Mouse (Mus musculus): ENCODE data around the gene Cdcp2. TPM values are rescaled to one million over a fixed set of nuclear protein-coding genes. Genes with fewer than 3 reads are reported as not detected.

Gene Cdcp2
- polyA plus RNA-seq, 1 experiment: not detected

DNA sequence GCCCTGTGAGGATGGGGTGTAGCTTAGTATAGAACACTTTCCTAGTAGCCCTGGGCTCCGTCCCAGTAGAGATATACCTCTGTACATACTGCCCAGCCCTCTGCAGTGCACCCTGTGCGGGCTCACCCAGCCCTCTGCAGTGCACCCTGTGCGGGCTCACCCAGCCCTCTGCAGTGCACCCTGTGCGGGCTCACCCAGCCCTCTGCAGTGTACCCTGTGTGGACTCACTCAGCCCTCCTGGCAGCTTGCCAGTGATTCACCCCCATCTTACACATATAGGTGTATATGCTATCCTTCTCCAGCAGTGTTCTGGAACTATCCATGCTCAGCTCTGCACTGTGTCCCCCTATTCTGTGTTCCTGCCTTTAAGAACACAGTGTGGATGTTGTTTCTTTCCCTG is 17.8 kb upstream of the Cdcp2 start:
- H3K4me1 ChIP-seq (ENCODE audit: control insufficient read depth, insufficient read depth, low read length): no peaks in the 10 kb centered on the region
- 87% methylated on average over 4 of the region's 4 CpGs for WGBS

DNA sequence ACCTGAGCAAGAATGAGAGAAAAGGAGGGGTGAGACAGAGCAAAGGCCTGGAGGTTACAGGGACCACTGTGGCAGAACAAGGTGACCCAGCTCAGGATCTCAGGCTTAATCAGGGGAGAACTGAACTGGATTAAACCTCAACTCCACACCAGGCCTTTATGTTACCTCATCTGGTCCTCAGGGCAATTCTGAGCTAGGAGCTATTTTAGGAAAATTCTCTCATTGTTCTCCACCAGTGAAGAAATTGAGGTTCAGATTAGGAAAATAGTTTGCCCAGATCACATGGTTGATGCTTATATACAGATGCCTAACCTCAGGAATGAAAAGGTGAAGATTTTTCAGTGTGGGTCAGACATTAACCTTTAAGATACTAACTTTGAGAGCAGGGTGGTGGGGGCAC is 17.0 kb upstream of the Cdcp2 start:
- no peaks in the 10 kb centered on the region for H3K4me1 ChIP-seq (ENCODE audit: control insufficient read depth, insufficient read depth, low read length)
- TF ChIP-seq CTCF (IDR thresholded peaks at IDR 0.05; ENCODE audit: borderline replicate concordance, insufficient read depth, low read depth, low read length): no peak
- no peak for TF ChIP-seq POLR2A (IDR thresholded peaks at IDR 0.05; ENCODE audit: borderline replicate concordance, insufficient read depth, low read length)
- no peaks in the 10 kb centered on the region for H3K27me3 ChIP-seq (ENCODE audit: control insufficient read depth, insufficient read depth, low read length)
- no peak overlapping the region for H3K4me3 ChIP-seq (replicated peaks; ENCODE audit: insufficient read depth, low read depth, low read length)
- DNase-seq: no peak
- no peak overlapping the region for H3K27ac ChIP-seq (ENCODE audit: insufficient read depth, low read length)

More for the DNA sequence above, 17.8 kb upstream of the Cdcp2 start:
- Histone ChIP-seq H3K4me3 (replicated peaks; ENCODE audit: insufficient read depth, low read depth, low read length) (no peak overlapping the region), H3K27ac (ENCODE audit: insufficient read depth, low read length) (no peak overlapping the region), H3K27me3 (ENCODE audit: control insufficient read depth, insufficient read depth, low read length) (no peaks in the 10 kb centered on the region)
- DNase-seq: no peak
- TF ChIP-seq POLR2A (IDR thresholded peaks at IDR 0.05; ENCODE audit: borderline replicate concordance, insufficient read depth, low read length) (no peak), CTCF (IDR thresholded peaks at IDR 0.05; ENCODE audit: borderline replicate concordance, insufficient read depth, low read depth, low read length) (no peak)

DNA sequence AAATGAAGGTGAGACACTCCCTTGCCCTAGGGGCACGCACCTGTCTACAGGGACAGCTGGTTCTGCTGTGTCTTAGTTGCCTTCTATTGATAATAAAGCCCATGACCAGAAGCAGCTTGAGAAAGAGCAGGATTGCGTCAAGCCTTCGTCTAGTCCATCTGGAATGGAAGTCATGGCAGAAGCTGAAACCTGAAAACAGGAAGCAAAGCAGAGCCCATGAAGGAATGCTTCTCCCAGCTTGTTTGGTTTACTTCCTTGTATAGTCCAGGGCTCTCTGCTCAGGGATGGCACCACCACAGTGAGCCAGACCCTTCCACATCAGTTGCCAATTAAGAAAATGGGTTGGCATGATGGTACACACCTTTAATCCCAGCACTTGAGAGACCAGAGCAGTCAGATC is 14.5 kb upstream of the Cdcp2 start:
- 88% methylated on average over 3 of the region's 3 CpGs for WGBS
- TF ChIP-seq POLR2A (IDR thresholded peaks at IDR 0.05; ENCODE audit: borderline replicate concordance, insufficient read depth, low read length) (no peak), CTCF (IDR thresholded peaks at IDR 0.05; ENCODE audit: borderline replicate concordance, insufficient read depth, low read depth, low read length) (no peak)
- H3K4me3 ChIP-seq (replicated peaks; ENCODE audit: insufficient read depth, low read depth, low read length): no peak overlapping the region

DNA sequence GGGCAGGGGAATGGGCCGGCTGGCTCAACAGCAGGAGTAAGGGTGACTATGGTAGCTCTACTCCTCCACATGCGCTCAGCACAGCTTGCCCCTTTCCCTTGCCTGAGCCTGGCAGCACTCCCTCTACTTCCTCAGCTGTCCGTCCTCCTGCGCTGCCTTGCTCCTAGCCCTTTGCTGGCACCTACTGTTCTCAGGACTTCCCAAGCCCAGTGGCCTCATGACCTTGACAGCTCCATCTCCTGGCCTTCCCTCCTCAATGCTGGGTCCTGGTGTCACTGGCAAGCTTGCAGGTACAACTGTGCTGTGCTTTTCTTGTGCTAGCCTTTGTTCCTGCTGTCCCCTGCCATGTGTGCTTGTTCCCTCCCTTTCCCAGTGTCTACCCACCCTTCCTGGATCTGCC is 13.6 kb upstream of the Cdcp2 start:
- TF ChIP-seq CTCF (IDR thresholded peaks at IDR 0.05; ENCODE audit: borderline replicate concordance, insufficient read depth, low read depth, low read length) (no peak), POLR2A (IDR thresholded peaks at IDR 0.05; ENCODE audit: borderline replicate concordance, insufficient read depth, low read length) (no peak)
- WGBS: 63% methylated on average over 4 of the region's 4 CpGs
- Histone ChIP-seq H3K4me3 (replicated peaks; ENCODE audit: insufficient read depth, low read depth, low read length) (no peak overlapping the region), H3K27me3 (ENCODE audit: control insufficient read depth, insufficient read depth, low read length) (no peaks in the 10 kb centered on the region), H3K4me1 (ENCODE audit: control insufficient read depth, insufficient read depth, low read length) (no peaks in the 10 kb centered on the region), H3K27ac (ENCODE audit: insufficient read depth, low read length) (no peak overlapping the region)
- no peak for DNase-seq

More for the DNA sequence above, 14.5 kb upstream of the Cdcp2 start:
- Histone ChIP-seq H3K27ac (ENCODE audit: insufficient read depth, low read length) (no peak overlapping the region), H3K4me1 (ENCODE audit: control insufficient read depth, insufficient read depth, low read length) (no peaks in the 10 kb centered on the region), H3K27me3 (ENCODE audit: control insufficient read depth, insufficient read depth, low read length) (no peaks in the 10 kb centered on the region)
- DNase-seq: no peak

DNA sequence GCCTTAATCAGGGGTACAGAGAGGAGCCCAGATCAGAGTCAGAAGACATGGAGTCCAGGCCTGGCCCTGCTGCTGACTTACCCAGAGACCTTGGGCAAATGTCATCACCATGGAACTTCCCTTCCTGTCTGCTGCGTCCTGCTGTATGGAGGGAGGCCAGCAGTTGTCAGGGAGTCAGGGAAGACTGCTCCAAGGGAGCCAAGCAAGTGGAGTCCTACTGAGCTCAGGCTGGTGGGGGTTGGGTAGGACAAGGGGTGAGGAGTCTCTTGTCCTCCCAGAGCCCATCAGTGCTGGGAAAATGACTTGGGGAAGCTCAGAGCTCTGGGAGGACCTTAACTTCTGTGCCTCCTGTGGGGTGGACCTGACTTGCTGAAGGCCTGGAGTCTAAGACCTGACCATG is 12.3 kb upstream of the Cdcp2 start:
- Histone ChIP-seq H3K27me3 (ENCODE audit: control insufficient read depth, insufficient read depth, low read length) (no peaks in the 10 kb centered on the region), H3K4me3 (replicated peaks; ENCODE audit: insufficient read depth, low read depth, low read length) (no peak overlapping the region), H3K4me1 (ENCODE audit: control insufficient read depth, insufficient read depth, low read length) (no peaks in the 10 kb centered on the region), H3K27ac (ENCODE audit: insufficient read depth, low read length) (no peak overlapping the region)
- TF ChIP-seq POLR2A (IDR thresholded peaks at IDR 0.05; ENCODE audit: borderline replicate concordance, insufficient read depth, low read length) (no peak), CTCF (IDR thresholded peaks at IDR 0.05; ENCODE audit: borderline replicate concordance, insufficient read depth, low read depth, low read length) (no peak)
- WGBS: 25% methylated on average over 1 of the region's 1 CpGs
- peak in 1 of 2 experiments; percentile 19 for DNase-seq

DNA sequence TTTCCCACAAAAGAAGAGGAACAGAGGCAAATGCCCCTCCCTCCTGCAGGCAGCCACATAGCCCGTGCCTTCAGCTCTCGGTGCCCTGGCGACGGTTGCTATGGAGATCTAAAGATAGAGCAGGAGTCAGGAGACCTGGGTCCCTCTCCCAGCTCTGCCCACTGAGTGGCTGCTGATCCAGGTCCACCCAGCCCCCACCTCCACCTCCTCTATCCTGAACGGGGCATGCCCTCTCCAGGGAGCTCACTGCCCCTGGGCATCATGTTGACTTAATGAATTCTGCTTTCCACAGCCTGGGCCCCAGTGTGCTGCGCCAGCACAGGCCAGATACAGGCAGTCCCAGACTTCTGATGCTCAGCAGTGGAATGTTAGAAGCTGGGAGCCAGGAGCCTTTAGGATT is 11.8 kb upstream of the Cdcp2 start:
- H3K27ac ChIP-seq (ENCODE audit: insufficient read depth, low read length): no peak overlapping the region
- H3K27me3 ChIP-seq (ENCODE audit: control insufficient read depth, insufficient read depth, low read length): no peaks in the 10 kb centered on the region
- H3K4me1 ChIP-seq (ENCODE audit: control insufficient read depth, insufficient read depth, low read length): no peaks in the 10 kb centered on the region
- peak in 1 of 2 experiments; percentile 30 for DNase-seq
- no peak overlapping the region for H3K4me3 ChIP-seq (replicated peaks; ENCODE audit: insufficient read depth, low read depth, low read length)
- TF ChIP-seq POLR2A (IDR thresholded peaks at IDR 0.05; ENCODE audit: borderline replicate concordance, insufficient read depth, low read length): no peak
- no peak for TF ChIP-seq CTCF (IDR thresholded peaks at IDR 0.05; ENCODE audit: borderline replicate concordance, insufficient read depth, low read depth, low read length)
- 32% methylated on average over 6 of the region's 6 CpGs for WGBS

DNA sequence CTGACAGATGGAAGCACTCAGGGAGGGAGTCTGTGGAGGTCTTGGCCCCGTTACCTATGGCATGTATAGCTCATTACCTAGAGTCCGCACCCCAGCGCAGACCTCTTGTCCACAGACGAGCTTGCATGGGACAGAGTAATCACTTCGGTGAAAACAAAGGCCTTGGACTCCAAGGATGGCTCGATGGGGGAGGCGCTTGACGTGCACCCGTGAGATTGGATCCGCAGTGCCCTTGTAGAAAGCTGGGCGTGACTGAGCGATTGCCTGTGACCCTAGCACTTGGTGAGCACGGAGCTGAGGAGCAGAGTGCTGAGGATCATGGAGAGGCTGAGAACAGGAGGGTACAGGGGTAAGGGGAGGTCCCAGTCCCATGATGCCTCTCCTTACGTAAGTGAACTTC is 5.0 kb upstream of the Cdcp2 start:
- no peak overlapping the region for H3K4me3 ChIP-seq (replicated peaks; ENCODE audit: insufficient read depth, low read depth, low read length)
- no peak for TF ChIP-seq POLR2A (IDR thresholded peaks at IDR 0.05; ENCODE audit: borderline replicate concordance, insufficient read depth, low read length)
- TF ChIP-seq CTCF (IDR thresholded peaks at IDR 0.05; ENCODE audit: borderline replicate concordance, insufficient read depth, low read depth, low read length): no peak
- no peaks in the 10 kb centered on the region for H3K27me3 ChIP-seq (ENCODE audit: control insufficient read depth, insufficient read depth, low read length)
- WGBS: 50% methylated on average over 14 of the region's 14 CpGs
- no peak for DNase-seq
- no peak overlapping the region for H3K27ac ChIP-seq (ENCODE audit: insufficient read depth, low read length)
- peaks cover 16% of the 10 kb centered on the region for H3K4me1 ChIP-seq (ENCODE audit: control insufficient read depth, insufficient read depth, low read length)

DNA sequence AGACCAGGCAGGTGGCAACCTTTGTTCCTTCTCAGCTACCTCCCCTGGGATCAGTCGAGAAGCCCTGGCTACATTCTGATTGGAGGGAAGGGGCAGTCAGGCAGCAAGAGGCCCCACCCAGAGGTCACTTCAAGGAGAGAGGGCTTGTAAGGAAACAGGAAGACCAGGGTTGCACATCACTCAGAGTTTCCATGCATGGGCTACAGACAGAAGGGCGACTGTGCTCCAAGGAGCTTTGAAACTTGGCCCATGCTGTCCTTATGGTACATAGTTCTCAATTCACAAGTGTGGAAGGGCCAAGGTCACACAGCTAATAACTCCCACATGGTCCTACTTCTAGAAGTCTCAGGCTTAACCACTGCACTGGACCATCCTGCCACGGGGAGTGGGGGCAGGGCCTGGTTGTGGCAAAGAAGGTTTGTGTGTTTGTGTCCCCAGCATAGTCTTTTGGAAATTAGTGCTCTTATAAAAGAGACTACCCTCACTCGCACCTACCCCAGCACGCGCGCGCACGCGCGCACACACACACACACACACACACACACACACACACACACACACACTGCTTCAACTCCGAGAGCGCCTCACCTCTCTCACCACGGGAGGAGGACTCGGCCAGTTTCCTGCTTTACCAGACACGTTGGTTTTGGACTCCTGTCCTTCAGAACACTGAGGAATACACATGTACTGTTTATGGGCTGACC is 2.1 kb upstream of the Cdcp2 start:
- TF ChIP-seq CTCF (IDR thresholded peaks at IDR 0.05; ENCODE audit: borderline replicate concordance, insufficient read depth, low read depth, low read length): no peak
- TF ChIP-seq POLR2A (IDR thresholded peaks at IDR 0.05; ENCODE audit: borderline replicate concordance, insufficient read depth, low read length): no peak
- DNase-seq: no peak
- 90% methylated on average over 16 of the region's 16 CpGs for WGBS

More for the DNA sequence above, 2.1 kb upstream of the Cdcp2 start:
- Histone ChIP-seq H3K27me3 (ENCODE audit: control insufficient read depth, insufficient read depth, low read length) (no peaks in the 10 kb centered on the region), H3K27ac (ENCODE audit: insufficient read depth, low read length) (no peak overlapping the region), H3K4me1 (ENCODE audit: control insufficient read depth, insufficient read depth, low read length) (peaks cover 16% of the 10 kb centered on the region), H3K4me3 (replicated peaks; ENCODE audit: insufficient read depth, low read depth, low read length) (no peak overlapping the region)
